Mouse (Mus musculus): ENCODE measurements around the gene Podxl2.

DNA sequence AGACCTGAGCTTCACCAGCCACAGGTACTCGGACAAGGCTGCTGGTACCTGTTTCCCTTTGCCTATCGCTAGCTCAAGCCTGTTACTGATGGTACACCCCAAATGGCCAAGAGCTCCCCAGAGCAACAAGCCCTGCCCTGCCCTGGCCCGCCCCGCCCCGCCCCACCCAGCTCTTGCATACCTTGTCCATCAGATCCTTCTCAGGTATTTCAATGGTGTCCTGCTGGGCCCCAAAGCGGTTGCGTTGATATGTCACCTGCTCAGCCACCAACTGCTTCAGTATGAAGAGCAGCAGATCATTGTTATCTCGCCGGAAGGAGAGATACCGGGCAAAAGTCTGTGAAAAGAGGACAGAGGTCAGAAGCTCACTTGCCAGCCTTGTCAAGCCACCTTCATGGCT lies 9.4 kb upstream of the Podxl2 start:
- TF ChIP-seq CTCF (IDR thresholded peaks at IDR 0.05; ENCODE audit: low read depth) (no peak), EP300 (IDR thresholded peaks at IDR 0.05; ENCODE audit: low read depth) (no peak)

Measured in liver, postnatal 0 days (tissue).